Mouse (Mus musculus) spleen, postnatal 14 days (tissue): ENCODE data around the gene Nptn.
"Not testable (repeated sequence)": the region's sequence is repeated elsewhere in the genome, so short reads cannot be mapped to it uniquely, and the experiment has no call there.

Experiments
- DNase-seq, 2 experiments: peaks; one replicate each; pipeline ENCODE4 v3.0.0; 2021 to 2022; ENCODE audit warnings: low spot score in 2 of 2

Nptn gene

DNA sequence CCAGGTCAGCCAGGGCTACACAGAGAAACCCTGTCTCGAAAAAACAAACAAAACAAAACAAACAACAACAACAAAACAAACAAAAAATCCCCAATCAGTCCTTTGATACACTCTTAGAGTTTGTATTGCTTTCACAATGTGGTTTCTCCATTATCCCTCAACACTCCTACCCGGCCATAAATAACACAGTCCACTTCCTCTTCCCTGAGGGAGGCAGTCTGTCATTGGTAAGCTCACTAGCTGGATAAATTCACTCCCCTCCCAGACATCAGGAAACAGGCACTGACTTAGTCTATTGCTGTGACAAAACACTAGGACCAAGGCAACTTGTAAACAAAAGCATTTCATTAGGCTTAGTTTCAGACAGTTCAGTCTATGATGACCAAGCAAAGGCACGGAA lies 21.8 kb upstream of the Nptn start:
- no peak for DNase-seq

DNA sequence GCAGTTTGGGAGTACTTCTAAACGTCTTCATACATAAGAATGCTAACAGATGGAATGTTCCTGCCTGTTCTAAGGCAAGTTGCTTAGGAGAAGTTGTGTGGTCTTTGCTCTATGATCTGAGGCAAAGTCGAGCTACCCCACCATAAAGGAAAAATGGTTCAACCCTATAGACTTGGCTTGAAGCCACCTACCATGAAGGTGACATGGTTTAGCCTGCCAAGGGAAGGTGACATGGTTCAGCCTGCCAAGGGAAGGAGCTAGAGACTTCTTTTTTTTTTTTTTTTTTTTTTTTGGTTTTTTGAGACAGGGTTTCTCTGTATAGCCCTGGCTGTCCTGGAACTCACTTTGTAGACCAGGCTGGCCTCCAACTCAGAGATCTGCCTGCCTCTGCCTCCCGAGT lies 16.1 kb upstream of the Nptn start:
- DNase-seq, result not testable (repeated sequence)

DNA sequence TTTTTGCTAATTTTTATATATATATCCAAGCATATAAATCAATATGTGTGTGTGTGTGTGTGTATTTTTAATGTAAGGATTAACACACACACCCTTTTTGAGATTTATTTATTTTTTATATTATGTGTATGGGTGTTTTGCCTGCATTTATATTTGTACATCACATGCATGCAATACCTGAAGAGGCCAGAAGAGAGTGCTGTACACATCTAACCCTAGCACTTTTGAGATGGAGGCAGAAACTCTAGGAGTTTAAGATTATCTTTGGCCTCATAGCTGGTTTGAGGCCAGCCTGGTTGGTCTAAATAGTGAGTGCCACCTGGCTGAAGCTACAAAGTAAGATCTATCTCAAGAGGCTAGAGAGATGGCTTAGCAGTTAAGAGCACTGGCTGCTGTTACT lies 14.4 kb upstream of the Nptn start:
- DNase-seq, result peak in 1 of 2 experiments; percentile 31

DNA sequence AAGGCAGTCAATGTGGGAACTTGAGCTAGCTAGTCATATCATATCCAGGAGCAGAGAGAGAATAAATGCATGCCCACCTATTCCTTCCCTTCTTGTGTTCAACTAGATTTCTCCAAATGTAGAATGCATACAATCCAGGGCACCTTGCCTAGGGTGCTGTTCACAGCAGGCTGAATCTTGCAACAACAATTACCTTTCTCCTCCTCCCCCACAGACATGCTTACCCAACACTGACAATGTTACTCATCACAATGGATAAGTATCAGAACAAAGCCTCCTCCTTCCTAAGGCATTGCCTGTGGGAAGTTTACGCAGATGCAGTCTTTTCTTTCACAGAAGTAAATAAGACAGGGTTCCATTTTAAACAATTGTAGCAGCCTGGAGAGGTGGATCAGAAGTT lies 11.0 kb upstream of the Nptn start:
- DNase-seq, result no peak

DNA sequence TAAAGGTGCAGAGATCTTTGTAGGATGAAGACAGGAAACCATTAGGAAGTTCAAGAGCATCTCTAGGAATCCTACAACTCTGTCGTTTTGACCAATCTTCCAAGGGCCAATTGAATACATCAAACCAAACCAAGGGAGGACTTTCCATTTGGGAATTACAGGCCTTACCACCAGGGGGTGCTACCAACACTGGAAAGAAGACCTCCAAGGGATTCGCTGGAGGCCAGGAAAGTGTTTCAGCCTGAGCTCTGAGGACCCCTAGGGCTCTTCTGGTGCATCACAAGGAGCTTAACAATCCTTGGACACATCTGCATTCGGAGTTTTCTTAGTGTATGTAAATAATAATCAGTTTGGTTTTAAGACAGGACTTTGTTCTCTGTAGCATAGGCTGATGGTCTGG lies 3.4 kb upstream of the Nptn start:
- DNase-seq, result peak; percentile 46 to 69

DNA sequence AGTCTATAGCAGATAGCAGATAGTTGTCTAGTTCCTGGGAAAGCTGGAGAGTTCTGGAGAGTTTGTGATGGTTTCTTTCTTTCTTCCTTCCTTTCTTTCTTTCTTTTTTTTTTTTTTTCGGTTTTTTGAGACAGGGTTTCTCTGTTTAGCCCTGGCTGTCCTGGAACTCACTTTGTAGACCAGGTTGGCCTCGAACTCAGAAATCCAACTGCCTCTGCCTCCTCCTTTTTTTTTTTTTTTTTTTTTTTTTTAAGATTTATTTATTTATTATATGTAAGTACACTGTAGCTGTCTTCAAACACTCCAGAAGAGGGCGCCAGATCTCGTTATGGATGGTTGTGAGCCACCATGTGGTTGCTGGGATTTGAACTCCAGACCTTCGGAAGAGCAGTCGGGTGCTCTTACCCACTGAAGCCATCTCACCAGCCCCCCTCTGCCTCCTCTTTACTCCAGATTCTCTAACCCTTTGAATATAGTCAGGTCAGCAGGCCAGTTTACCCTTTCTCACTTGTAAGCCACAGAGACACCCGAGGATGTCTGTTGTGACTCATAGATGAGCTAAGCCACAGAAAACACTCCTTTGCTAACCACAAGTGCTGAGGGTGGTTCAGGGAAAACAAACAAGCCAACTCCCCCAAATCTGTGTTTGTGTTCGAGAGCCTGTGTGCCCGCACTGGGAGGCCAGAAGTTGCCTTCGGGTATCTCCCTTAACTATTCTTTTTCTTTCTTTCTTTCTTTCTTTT lies 1.4 kb upstream of the Nptn start:
- DNase-seq, result not testable (repeated sequence)

DNA sequence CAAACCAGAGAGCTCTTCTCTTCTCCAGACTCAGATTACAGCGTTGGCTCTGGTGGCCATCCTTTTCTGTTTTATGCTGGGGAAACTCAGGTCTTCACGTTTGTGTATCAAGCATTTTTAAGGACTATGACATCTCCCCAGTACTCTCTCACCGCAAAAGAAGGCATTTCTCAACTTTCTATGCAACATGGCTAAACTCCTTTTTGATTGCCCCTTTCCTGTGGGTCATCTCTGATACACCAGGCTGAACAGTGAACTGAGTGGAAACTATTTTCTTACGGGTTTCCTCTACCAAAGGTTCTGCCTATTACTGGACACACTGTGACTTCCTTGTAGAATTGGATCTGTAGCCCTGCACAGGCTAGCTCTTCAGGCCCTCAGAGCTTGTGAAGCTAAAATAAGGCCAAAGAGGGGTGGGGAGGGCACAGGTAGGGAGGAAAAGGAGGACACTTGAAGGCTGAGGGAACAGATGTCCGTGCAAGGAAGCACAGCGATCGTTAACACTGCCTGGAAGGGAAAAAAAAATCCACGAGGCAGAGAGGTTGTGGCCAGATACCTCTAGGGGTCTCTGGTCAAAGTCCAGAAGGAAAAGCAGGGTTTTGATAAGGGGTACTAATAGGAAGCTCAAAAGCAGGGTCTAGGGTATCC lies 633 bp upstream of the Nptn start:
- no peak for DNase-seq

DNA sequence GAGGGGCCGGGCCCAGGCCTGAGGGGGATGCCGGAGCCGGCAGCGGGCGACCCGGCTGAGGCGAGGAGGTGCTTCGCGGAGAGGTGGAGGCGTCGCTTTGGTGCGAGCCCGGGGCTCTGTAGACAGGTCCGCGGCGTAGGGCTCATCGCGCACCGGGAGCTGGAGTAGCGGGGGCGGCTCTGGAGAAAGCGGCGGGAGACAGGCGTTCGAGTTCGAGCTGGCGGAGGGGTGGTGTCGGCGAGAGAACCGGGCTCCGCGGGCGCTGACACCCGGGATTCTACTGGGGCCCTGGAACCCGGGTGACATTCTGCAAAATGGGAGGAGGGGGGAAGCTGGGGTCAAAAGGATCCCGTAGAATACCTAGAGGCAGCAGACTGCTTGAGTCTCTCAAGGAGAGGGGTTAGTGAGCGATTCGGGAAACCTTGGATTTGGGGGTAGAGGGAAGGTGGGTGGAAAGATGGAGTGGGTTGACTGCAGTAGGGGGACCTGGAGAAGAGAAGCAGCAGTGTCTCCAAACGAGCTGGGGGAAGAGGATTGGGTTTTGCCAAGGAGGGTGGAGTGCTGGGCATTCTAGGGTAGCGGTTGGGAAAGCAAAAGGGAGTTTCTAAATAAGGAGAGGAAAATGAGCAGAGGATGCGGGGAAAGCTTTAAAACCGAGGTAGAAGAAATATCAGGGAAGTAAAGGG lies 684 bp downstream of the Nptn start:
- DNase-seq, result peak; percentile 28 to 61

DNA sequence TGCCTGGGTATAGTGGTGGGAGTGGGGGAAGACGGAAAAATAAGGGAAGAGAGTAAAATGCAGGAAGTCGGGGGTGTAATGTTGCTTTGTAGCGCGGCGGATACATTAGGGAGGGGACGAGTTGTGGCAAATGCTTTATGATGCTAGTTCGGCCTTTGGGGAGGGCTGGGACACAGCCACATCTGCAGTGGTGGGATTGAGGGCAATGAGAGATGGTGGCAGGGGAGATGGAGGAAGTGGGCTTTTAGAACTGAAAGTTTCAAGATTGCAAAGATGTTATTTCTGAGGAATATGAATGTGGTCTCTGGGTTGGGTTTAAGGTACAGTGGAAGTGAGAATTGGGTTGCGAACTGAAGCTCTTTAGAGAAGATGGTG lies 1.2 kb downstream of the Nptn start:
- DNase-seq, result peak; percentile 7 to 19

DNA sequence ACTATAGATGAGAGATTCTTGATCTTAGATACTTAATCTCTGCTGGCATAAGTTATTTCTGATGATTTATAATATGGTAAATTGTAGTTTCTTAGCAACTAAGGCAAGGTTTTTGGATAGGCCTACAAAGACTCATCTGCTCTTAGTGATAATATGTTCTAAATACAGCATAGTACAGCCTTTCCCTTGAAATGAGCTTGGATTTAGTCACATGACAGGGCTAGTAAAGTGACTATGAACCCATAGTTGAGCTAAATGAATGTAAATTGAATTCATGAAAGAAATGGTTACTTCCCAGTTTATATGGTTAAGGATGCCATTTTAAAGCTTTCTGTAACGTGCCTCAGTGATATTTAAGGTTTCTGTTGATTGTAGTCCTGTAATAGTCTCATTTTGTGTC lies 2.3 kb downstream of the Nptn start:
- DNase-seq, result no peak

DNA sequence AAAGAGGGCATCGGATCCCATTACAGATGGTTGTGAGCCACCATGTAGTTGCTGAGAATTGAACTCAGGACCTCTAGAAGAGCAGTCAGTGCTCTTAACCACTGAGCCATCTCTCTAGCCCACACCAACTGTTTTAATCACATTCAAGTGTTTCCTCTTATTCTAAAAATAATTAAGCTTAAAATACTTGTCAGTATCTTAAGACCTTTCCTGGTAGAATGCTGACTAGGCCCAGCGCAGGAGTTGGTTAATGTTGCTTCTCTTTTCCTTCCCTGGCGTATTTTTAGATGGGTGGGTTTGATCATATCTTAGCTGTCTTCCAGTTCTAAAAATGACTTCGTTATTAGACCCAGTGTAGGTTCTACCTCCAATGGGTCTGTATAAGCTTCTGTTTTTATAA lies 6.6 kb downstream of the Nptn start:
- no peak for DNase-seq

DNA sequence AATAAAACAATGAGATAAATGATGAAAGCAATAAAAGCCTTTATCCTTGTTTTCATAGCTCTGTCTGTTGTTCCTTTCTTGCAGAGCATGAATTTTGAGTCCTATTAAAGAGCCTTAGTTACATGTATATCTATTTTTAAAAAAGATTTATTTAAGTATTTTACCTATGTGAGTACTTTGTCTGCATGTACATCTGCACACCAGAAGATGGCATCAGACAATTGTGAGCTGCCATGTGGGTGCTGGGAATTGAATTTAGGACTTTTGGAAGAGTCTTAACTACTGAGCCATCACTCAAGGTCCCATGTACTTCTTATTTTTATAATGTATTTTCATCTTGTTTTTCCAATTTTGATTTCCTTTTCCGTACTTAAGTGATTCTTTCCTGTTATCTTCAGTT lies 13.3 kb downstream of the Nptn start:
- no peak for DNase-seq

DNA sequence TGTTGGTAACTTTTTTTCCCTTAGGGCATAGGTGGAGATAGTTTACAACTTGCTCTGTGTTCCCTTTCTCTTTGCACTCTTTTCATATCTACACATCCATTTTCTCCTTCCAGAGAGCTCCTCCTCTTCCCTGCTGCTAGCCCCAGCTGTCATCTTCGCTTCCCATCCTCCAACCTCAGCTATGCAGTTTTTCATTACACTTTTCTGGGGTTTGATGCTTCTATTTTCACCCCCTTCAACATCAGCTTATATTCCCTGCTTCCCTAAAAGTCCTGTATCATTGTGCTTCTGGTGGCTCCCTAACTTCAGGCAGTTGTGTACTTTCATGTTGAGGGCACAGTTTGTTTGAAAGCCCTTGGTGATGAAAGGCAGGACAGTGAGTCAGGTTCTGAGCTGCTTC lies 31.8 kb downstream of the Nptn start:
- DNase-seq, result no peak

DNA sequence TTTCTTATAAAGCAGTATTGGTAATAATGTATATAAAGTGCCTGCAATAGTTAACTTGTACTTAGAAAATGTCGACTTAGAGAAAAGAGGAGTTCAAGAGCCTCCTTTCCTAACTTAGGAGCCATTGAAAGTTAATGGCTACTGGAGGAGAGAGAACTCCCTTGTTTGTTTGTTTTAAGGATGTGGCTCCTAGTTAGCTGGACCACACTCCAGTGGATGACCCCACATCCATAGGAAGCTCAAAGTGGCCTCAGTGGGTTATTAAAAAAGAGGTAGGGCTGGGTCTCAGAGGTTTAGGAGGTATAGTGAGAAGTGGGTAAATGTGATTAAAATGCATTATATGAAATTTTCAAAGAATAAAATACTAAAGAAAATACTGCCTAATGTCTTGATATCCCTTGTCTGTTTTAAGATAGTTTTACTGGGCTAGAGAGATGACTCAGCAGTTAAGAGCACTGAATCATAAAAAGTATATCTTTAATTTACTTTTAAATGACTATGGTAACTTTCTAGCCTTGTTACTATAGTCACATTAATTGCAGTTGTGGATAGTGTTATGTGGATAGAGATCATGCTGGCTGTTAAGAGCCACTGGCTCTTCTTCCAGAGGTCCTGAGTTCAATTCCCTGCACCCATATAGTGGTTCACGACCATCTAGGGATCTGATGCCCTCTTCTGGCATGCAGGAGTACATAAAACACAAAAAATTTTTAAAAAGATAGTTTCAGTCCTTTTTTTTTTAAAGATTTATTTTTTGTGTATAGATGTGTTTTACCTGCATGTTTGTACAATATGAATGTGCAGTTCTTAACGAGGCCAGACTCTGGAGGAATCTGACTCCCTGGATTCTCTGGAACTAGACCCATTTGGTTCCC lies 33.3 kb downstream of the Nptn start:
- DNase-seq, result no peak

DNA sequence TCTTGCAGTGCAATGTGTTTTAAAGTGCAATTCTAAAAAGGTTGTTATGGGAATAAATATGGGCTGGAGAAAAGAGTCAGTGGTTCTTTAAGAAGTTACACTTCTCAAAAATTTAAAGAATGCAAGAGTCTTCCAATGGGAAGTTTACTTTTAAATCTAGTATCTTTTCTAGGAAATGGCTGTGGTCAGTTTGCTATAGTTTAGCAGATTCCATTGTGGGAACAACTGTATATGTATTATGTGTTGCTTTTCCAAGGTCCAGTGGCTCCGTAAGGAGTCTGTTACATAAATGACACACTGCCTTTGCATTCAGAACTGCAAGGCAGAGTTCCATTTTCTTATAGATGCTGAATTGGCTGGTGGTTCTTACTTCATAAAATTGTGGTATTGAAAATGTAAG lies 41.0 kb downstream of the Nptn start:
- no peak for DNase-seq

DNA sequence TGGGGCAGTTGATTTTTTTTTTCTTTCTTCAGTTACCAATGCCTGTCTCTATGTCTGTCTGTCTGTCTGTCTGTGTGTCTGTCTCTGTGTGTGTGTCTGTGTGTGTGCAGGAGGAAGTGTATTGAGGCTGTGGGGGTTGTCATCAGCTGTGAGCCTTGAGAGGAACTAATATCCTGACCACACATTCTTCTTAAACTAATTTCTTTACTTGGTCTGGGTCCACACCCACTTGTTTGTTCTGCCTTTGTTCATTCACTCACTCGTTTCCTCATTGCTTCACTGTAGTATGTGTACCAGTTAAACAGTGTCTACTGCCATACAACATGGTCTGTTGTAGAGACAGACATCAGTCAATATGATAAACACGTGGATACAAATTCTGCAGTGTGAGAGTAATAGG lies 45.2 kb downstream of the Nptn start:
- DNase-seq, result no peak

DNA sequence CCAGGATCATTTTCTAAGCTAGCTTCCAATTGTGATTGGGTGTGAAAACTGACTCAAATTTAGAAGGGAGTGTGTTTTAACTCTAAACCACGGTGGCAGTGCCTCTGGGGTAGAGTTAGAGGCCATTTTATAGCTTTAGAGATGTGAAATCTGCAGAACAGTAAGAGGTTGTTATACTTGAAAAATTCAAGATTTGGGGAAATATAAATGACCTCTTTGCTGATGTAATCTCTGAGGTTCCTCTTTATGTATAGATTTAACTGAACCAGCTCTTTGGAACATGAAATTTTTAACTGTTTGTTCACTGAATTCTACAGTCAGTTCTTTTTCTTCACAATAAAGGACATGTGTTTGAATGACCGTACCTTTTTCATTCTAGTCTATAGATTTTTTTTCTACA lies 48.4 kb downstream of the Nptn start:
- DNase-seq, result no peak

DNA sequence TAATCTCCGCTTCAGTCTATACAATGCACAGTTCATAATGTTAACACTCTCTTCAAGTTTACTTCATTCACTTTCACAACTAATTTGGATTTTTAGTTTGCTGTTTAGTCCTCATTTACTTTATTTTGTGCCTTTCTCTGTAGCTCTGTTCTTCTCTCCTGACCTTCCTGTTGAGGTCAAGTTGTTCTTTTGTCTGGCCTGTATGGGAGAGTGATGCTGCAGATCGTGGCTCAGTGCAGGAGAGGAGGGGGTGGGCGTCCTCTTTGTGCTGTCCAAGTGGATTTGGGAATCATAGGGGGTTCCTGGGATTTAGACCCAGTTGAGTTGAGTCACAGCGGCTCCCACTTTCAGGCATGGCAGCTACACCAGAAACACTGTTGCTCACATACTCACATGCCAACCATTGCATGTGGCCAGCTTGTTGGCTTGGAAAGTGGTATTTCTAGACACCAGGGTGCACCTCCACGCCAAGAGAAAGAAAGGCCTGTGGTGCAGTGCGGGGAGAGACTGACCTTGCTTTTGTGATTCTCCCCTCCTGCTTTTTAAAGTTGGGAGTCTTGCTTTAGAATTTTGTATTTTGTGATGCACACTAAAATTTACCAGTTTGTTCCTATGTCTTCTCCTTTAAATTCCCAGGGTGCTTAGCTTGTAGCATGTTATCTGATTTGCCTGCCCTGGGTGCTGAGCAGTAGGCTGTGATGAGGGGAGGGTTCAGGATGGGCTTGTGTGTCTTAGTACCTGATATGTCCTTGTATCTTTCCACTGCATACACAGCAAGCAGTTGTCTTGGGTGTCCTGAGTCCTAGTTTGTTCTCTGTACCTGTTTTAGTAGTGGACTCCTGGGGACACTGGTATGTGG lies 66.6 kb downstream of the Nptn start:
- DNase-seq, result no peak

DNA sequence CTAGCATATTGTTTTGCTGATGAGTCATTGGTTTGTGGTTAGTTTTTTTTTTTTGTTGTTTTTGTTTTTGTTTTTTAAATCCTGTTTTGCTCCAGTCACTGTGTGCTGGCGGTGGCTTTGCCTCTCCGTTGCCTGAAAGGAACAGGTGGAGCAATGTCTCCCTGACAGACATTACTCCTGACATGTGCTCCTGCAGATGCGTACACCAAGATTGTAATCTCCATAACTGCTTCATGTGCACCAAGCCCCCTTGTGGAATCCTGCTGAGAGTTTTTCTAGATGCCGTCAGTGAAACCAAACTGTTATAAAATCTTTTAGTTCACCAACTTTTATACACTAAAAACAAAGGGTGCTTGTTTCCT lies 67.2 kb downstream of the Nptn start:
- DNase-seq, result no peak

DNA sequence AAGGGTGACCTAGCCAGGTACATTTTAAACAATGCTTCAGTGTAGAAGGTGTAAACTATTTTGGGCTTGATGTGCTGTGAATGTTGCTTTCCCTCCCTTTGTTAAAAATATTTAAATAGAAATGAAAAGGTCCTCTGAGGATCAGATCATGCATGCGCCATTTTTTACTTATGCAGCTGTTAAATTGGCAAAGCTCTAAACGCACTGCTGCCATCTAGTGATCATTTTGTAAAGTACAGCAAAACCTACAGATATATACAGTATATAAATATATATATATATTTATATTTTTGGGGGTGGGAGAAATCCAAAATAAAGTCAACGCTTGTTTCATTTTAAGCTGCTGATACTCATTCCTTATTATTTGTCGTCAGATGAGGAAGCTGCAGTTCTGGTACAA lies 70.0 kb downstream of the Nptn start:
- no peak for DNase-seq

DNA sequence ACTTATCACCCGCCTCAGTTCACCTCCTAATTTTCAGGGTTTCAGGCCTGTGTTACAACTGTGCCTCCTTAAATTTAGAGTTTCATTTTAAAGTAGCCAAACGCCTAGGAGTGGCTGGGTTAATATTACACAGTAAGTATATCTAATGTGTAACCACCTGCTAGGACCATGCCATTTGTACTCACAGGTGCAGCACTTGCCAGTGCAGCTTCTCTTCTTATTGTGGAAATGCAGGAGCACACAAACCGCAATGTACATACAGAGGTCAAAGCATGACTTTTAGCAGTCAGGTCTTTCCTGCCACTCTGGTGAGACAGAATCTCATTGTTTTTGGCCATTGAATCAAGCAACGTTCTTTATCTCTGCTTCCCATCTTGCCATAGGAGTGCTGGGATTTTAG lies 72.5 kb downstream of the Nptn start:
- DNase-seq, result no peak
